12 mouse cellular contexts compared by ENCODE assay signal in genomic region chr12:5226676-5227654, GRCm38 (mm10).
DNase-seq lines count a peak whose midpoint lies in the region; ATAC-seq and TF ChIP-seq lines count a peak whose summit lies in the region.
"Had no signal": no experiment of that assay in that cellular context is flagged by ENCODE, and none has a peak within 500 bp of the region (broad histone marks: within the 10 kb centered on the region; RNA-seq: fewer than 3 reads in every experiment).

No protein-coding gene starts in this region.

- TF ChIP-seq CTCF in hindbrain, postnatal 0 days (IDR thresholded peaks at IDR 0.05; ENCODE audit: low read depth) = no peak
- TF ChIP-seq CTCF in olfactory bulb, adult 2 months (IDR thresholded peaks at IDR 0.05; ENCODE audit: insufficient read depth, low read depth, low read length) = no peak

- H3K27me3 ChIP-seq in hindbrain, embryonic 10.5 days (ENCODE audit: insufficient read depth, poor library complexity, severe bottlenecking) = no peaks in the 10 kb centered on the region
- H3K27me3 ChIP-seq in hindbrain, embryonic 11.5 days (ENCODE audit: control insufficient read depth, insufficient read depth, low read length) = no peaks in the 10 kb centered on the region
- no peaks in the 10 kb centered on the region for H3K27me3 ChIP-seq in forebrain, embryonic 11.5 days (ENCODE audit: control insufficient read depth, insufficient read depth, low read length)
- no peaks in the 10 kb centered on the region for H3K27me3 ChIP-seq in hindbrain, postnatal 0 days (ENCODE audit: insufficient read depth, low read length)
- H3K27me3 ChIP-seq: limb, embryonic 15.5 days; Patski had no signal

- H3K36me3 ChIP-seq in hindbrain, embryonic 10.5 days = no peaks in the 10 kb centered on the region
- no peaks in the 10 kb centered on the region for H3K36me3 ChIP-seq in hindbrain, embryonic 11.5 days (ENCODE audit: control insufficient read depth, insufficient read depth, low read length)
- H3K36me3 ChIP-seq in forebrain, embryonic 11.5 days (ENCODE audit: control insufficient read depth, insufficient read depth, low read length) = no peaks in the 10 kb centered on the region
- no peaks in the 10 kb centered on the region for H3K36me3 ChIP-seq in hindbrain, postnatal 0 days (ENCODE audit: insufficient read depth, low read length)
- H3K36me3 ChIP-seq: limb, embryonic 15.5 days had no signal

- H3K4me2 ChIP-seq in hindbrain, embryonic 11.5 days (replicated peaks; ENCODE audit: low read depth, low read length) = no peak overlapping the region
- no peak overlapping the region for H3K4me2 ChIP-seq in forebrain, embryonic 11.5 days (ENCODE audit: low read depth, low read length, severe bottlenecking)
- no peak overlapping the region for H3K4me2 ChIP-seq in hindbrain, postnatal 0 days (ENCODE audit: low read depth, low read length)
- H3K4me2 ChIP-seq: limb, embryonic 15.5 days had no signal

- no peak for TF ChIP-seq POLR2A in olfactory bulb, adult 2 months (IDR thresholded peaks at IDR 0.05; ENCODE audit: insufficient read depth, low read depth, low read length)

- intact Hi-C loops in heart, postnatal 10 days (cut with DNase I) = no loop called here

- no peak overlapping the region for H3K9ac ChIP-seq in hindbrain, embryonic 11.5 days (ENCODE audit: low read depth, low read length)
- H3K9ac ChIP-seq in forebrain, embryonic 11.5 days (ENCODE audit: low read length) = peak overlapping the region; percentile 0; the same call in 1 of the 2 replicates
- 0 out of 2 replicates have a peak overlapping the region, but pooled peaks have one; percentile 17 for H3K9ac ChIP-seq in hindbrain, postnatal 0 days (replicated peaks; ENCODE audit: low read length)
- H3K9ac ChIP-seq: limb, embryonic 15.5 days had no signal

- no peak for ATAC-seq in hindbrain, embryonic 11.5 days (ENCODE audit: low FRiP score)
- ATAC-seq in forebrain, embryonic 11.5 days (replicated peaks; ENCODE audit: low FRiP score) = peak; percentile 64
- no peak for ATAC-seq in hindbrain, postnatal 0 days
- ATAC-seq: lung, postnatal 0 days; Patski had no signal

- H3K4me3 ChIP-seq in hindbrain, embryonic 10.5 days = no peak overlapping the region
- no peak overlapping the region for H3K4me3 ChIP-seq in hindbrain, embryonic 11.5 days (ENCODE audit: low read depth, low read length)
- no peak overlapping the region for H3K4me3 ChIP-seq in forebrain, embryonic 11.5 days (ENCODE audit: low read depth, low read length)
- no peak overlapping the region for H3K4me3 ChIP-seq in hindbrain, postnatal 0 days (ENCODE audit: low read length)
- no peak overlapping the region for H3K4me3 ChIP-seq in olfactory bulb, adult 2 months (ENCODE audit: insufficient read depth, low read depth, low read length)
- H3K4me3 ChIP-seq: limb, embryonic 15.5 days; myocyte had no signal

- H3K27ac ChIP-seq in hindbrain, embryonic 10.5 days = peak overlapping the region; percentile 35; the same call in 1 of the 2 replicates
- no peak overlapping the region for H3K27ac ChIP-seq in hindbrain, embryonic 11.5 days (ENCODE audit: low read depth, low read length)
- no peak overlapping the region for H3K27ac ChIP-seq in forebrain, embryonic 11.5 days (ENCODE audit: low read depth, low read length)
- H3K27ac ChIP-seq in hindbrain, postnatal 0 days = no peak overlapping the region
- H3K27ac ChIP-seq in olfactory bulb, adult 2 months (ENCODE audit: insufficient read depth, low read depth, low read length) = 0 out of 2 replicates have a peak overlapping the region, but pooled peaks have one; percentile 6
- H3K27ac ChIP-seq: limb, embryonic 15.5 days had no signal

- 53% methylated on average over 14 of the region's 14 CpGs for WGBS in hindbrain, embryonic 10.5 days
- 56% methylated on average over 14 of the region's 14 CpGs for WGBS in hindbrain, embryonic 11.5 days
- 17% methylated on average over 14 of the region's 14 CpGs for WGBS in forebrain, embryonic 11.5 days
- WGBS in hindbrain, postnatal 0 days = 42% methylated on average over 14 of the region's 14 CpGs
- WGBS in olfactory bulb, adult 2 months = 37% methylated on average over 14 of the region's 14 CpGs

- no peak for DNase-seq in hindbrain, embryonic 10.5 days (ENCODE audit: low spot score)
- no peak for DNase-seq in hindbrain, embryonic 11.5 days (ENCODE audit: low spot score)
- peak; percentile 56 for DNase-seq in forebrain, embryonic 11.5 days (ENCODE audit: low spot score)
- DNase-seq in hindbrain, postnatal 0 days (ENCODE audit: low spot score) = no peak
- DNase-seq in heart, postnatal 10 days = no peak
- no peak for DNase-seq in ovary, postnatal 36 days (ENCODE audit: low spot score)
- DNase-seq in embryo, embryonic 10.5 days (ENCODE audit: low spot score) = no peak

- peaks cover 18% of the 10 kb centered on the region for H3K4me1 ChIP-seq in hindbrain, embryonic 10.5 days (replicated peaks)
- H3K4me1 ChIP-seq in hindbrain, embryonic 11.5 days (replicated peaks; ENCODE audit: control insufficient read depth, insufficient read depth, low read length) = peaks cover 3% of the 10 kb centered on the region; the same call in 1 of the 2 replicates
- H3K4me1 ChIP-seq in forebrain, embryonic 11.5 days (replicated peaks; ENCODE audit: control insufficient read depth, insufficient read depth, low read length) = peaks cover 7% of the 10 kb centered on the region; the same call in 1 of the 2 replicates
- peaks cover 12% of the 10 kb centered on the region; the same call in 1 of the 2 replicates for H3K4me1 ChIP-seq in hindbrain, postnatal 0 days (ENCODE audit: insufficient read depth, low read length)
- H3K4me1 ChIP-seq in olfactory bulb, adult 2 months (ENCODE audit: control insufficient read depth, insufficient read depth, low read length) = peaks cover 14% of the 10 kb centered on the region

- H3K9me3 ChIP-seq in hindbrain, embryonic 10.5 days = no peaks in the 10 kb centered on the region
- H3K9me3 ChIP-seq in hindbrain, embryonic 11.5 days (ENCODE audit: control insufficient read depth, low read length) = no peaks in the 10 kb centered on the region
- H3K9me3 ChIP-seq in forebrain, embryonic 11.5 days (ENCODE audit: control insufficient read depth, low read length) = no peaks in the 10 kb centered on the region
- no peaks in the 10 kb centered on the region for H3K9me3 ChIP-seq in hindbrain, postnatal 0 days (ENCODE audit: low read length)
- H3K9me3 ChIP-seq: limb, embryonic 15.5 days had no signal

Comparison
In these comparisons a context has a peak if more than half of its experiments do, and no peak if none do; other contexts are left out.
1. H3K27ac ChIP-seq: peak in hindbrain, embryonic 10.5 days (single experiment) and olfactory bulb, adult 2 months (single experiment); none in hindbrain, embryonic 11.5 days (single experiment), forebrain, embryonic 11.5 days (single experiment) and hindbrain, postnatal 0 days (single experiment).